Mouse (Mus musculus): Measurements from ENCODE around the gene Eif5a.

Gene Eif5a

DNA sequence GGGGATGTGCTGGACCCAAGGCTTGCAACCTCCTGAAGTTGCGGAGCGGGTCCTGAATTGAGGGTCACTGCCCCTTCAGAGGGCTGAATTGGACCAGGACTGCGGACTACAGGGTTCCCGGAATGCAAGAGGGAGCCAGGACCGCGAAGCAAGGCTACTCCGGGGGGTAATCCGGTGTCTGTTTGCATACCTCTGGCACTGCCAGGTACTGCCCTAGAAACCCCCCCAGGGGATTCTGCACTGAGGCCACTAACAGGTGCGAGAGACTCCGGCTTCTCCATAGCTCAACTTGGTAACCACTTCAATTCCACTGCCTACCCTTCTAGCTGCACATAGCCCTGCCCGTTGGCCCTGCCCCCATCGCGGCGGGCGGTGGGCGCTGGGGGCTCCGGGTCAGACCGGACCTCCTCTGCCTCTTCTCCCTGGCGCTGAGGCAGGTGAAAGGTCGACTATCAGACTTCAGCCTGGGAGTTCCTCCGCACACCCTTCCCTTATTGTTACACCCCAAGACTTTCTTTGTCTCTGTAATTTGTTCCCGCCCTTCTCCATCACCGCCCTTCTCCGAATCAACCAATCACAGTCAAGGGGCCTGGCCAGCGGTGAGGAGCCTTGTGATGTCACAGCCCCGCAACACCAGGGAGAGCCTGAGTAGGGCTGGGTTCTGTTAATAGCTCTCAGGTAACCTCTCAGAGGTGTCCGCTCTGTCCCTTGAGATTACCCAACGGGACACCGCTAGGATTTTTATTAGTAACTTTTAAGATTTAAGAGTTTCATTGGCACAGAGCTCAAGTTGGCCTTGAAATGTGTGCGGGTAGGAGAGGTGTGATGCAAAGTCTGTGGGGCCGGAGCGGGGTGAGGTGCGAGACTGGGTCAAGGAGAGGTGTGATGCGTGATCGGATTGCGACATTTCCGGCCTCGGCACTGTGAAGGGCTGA is 21.0 kb downstream of the Eif5a start, which contains the start of the genes 2810408A11Rik and Neurl4:
Gene 2810408A11Rik (minus strand): TSS at position 517 of the 935 bp plus-strand sequence.
Gene Neurl4 (plus strand): TSS at position 602 of the 935 bp plus-strand sequence.
- peak; percentile 91 for DNase-seq

GRCm38 (mm10) chr11:69899870-69900269 is 21.9 kb downstream of the Eif5a start:
- DNase-seq = peak; percentile 33

DNA sequence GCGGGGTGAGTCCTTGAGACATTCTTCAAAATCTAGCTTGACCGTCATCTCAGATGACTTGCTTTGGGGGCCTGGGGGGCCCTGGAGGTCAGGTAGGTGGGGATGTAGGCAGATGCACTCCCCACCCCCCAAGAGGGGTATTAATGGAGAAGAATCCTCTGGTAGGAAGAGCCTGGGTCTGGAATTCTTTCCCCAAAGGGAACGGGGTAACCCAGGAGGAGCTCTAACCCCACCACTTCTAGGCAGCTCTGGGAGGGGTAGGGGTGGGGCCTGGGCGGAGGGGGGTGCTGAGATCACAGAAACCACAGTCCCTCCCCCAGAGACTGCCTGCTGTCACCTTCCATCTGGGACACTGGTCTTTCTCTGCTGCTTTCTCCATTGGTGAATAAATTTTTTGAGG is 26.5 kb downstream of the Eif5a start, which contains the start of gene Acap1:
Gene Acap1 (minus strand): TSS at position 249 of the 400 bp plus-strand sequence.
- peak; percentile 83 for DNase-seq

GRCm38 (mm10) chr11:69894671-69895070 is 27.1 kb downstream of the Eif5a start:
- DNase-seq = peak; percentile 92

DNA sequence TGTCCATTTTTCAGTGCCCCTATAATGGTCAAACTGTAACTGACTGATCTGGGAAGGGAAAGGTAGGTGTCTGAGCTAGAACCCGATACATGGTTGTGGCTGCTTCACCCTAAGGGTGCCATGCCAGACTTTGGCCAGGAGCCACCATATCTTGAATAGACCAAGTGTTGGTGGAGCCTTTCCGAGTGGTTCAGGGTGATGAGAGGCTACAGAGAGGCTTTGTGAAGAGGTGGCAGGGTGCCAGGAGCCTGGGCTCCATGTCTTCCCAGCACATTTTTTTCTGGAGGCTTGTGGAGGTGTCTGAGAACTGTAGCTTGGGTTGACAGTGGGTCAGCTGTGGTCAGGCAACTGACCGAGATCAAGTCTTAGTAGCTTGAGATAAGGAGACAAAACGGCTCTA is 30.3 kb downstream of the Eif5a start:
- no peak for DNase-seq

- no peak for DNase-seq
Measured at GRCm38 (mm10) chr11:69886907-69887635, 34.7 kb downstream of the Eif5a start.

DNA sequence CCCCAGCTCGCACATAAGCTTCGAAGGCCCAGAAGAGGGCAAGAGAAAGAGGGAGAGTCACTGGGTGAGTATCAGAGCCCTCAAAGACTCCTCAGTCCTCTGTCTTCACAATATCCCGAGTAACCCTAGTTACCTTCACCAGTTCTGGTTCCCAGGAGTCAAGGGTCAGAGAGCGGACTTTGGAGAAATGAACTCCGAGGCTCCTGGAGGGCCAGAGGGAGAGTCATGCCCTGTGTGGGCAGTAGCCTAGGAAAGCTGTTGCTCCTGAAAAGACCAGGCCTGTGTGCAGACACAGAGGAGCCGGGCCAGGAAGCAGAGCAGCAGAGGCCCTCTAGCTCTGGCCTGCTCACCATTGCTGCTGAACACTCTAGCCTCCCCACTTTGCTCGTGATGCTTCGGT is 37.1 kb downstream of the Eif5a start:
- DNase-seq = no peak

DNA sequence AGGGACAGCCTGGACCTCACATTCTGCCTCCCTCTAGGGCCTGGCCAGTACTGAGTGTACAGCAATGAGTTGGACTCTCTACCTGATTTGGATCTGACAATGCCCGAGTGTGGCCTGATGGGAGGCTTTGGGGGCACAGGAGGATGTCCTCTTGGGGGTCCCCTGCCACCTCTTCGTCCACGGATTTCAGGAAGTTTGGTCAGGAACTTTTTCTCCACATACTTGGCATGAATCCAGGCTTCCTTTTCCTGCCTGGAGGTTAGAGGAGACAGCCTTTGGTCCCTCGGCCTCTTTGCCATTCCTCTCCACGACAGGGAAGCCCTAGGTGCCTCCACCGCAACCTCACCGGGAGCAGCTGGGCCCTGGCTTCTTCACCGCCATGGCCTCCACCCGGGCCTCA is 37.5 kb downstream of the Eif5a start:
- DNase-seq = no peak

GRCm38 (mm10) chr11:69883527-69884151 is 38.1 kb downstream of the Eif5a start:
- no peak for DNase-seq

- DNase-seq = peak; percentile 72
Measured at GRCm38 (mm10) chr11:69883066-69883465, 38.7 kb downstream of the Eif5a start.

DNA sequence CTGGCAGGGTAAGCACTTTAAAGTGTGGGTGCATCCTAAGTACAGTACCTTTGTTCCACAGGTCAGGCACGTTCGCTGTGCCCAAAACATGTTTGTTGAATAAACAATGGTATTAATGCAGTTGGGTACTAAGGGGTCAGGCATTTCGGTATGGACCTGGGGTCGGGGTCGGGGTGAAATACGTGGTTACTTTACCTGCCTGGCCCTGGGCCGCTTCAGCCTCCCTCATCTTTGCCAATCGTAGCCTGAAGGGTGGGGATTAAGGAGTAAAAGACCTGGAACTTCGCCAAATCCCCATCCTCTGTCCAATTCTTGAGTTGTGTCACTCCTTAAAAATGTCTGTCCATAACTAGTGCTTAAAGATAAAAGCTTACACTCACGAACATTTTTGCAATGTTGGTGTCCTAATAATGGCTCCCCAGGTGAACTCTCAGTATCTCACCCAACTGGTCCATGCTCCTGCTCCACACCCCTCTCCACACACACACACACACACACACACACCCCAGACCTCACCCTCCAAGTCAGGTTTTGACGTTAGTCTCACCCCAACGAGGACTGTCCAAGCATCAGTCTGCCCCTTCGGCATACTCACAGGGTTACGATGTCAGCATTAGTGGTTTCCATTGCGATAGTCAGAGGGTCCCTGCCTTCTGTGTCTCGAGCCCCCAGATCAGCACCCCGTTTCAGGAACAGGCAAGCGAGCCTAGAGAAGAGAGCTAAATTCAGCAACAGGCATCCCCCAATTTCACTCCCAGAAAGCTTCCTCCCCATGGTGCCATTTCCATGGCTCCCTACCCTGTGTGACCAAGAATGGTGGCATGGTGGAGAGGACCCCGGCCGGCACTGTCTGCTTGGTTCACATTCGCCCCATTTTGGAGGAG is 39.7 kb downstream of the Eif5a start:
- no peak for DNase-seq

DNA sequence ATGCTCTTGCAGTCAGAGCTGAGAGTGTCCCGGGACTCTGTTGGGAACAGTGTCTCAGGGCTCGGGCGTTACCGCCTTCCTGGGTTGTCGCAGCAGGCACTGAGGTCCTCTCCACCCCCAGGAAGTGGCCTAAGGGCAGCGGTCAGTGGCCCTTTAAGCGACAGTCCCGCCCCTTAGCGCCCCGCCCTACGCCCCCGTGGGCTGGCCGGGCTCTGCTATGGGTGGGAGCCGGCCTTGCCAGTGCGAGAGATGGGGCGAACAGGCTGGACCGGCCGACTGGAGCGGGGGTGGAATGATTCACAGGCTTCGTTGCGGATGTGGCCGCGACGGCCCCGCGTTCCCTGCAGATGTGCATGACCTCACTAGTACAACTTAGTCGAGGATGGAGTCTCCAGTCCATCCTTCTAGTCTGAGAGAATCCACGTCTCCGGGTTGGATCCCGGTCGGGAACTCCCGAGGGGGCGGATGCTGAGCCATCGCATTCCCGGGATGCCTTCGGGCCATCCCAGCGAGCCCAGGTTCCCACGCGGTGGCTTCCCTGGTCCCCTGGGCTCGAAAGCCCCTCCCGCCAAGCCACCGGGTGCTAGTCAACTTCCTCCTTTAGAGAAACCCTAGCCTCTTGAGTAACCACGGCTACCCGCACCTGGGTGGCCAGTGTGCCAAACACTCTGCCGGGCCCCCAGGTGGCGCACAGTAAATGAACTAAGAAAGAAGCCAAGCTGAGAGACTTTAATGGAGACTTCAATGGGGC is 40.7 kb downstream of the Eif5a start, which contains the start of gene Kctd11:
Gene Kctd11 (minus strand): TSS at position 554 of the 751 bp plus-strand sequence.
- DNase-seq = peak; percentile 75

- DNase-seq = peak; percentile 71
Measured at GRCm38 (mm10) chr11:69880506-69880852, 41.3 kb downstream of the Eif5a start.

DNA sequence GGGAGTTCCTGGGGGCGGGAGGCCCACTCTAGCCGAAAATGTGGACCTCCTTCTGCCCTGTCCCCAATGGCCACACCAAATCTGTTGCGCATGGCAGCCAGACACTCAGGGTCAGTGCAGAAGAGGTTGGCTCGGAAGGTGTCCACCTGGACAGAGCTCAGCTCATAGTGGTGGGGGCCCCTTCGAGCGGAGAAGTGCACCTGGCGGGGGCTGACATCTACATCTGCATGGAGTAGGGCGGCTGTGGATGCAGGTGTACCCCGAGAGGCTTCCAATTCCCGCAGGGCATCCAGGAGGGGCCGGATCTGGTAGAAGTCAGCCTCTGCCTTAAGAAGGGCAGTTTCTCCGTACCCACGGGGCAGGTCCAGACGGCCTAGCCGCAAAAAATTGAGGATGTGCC is 42.0 kb downstream of the Eif5a start:
- no peak for DNase-seq

GRCm38 (mm10) chr11:69878952-69879351 is 42.8 kb downstream of the Eif5a start:
- no peak for DNase-seq

DNA sequence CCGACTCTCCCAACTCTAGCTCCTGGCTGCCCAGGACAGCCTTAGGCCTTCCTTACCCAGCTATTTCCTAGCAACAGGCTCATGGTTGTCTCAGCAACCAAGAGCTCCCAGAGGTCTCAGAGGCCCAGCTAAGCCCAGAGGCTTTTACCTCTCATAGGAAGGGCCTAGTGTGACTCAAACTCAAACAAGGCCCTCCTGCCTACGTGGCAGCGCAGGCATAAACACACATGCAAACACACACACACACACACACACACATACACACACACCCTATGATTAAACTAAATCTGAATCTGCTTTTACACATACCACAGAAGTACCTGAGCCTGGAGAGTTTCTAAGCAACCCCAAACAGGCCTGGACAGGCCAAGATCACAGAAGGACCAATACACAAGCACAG is 43.4 kb downstream of the Eif5a start:
- DNase-seq = no peak

GRCm38 (mm10) chr11:69877878-69878277 is 43.9 kb downstream of the Eif5a start, which contains the start of gene Tmem95:
Tmem95 (minus strand) TSS chr11:69878018.
- DNase-seq = no peak

GRCm38 (mm10) chr11:69876867-69877266 is 44.9 kb downstream of the Eif5a start:
- DNase-seq = peak; percentile 93

GRCm38 (mm10) chr11:69876186-69876585 is 45.6 kb downstream of the Eif5a start:
- no peak for DNase-seq

GRCm38 (mm10) chr11:69872451-69872850 is 49.3 kb downstream of the Eif5a start:
- DNase-seq = no peak

DNA sequence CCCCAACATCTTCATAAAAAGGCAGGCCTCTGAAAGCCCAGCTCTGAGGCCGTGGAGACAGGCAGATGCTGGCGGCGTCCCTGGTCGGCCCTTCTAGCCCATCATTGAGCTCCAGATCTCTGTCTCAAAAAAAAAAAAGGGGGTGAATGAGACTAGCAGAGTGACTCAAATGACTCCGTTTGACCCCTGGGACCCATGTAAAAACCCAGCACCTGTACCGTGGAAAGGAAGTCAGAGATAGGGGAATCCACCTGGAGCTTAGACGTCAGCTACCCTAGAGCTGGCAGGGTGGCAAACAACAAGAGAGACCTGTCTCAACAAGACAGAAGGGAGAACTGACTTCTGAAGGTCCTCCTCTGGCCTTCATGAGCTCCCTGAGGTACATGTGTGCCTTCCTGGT is 49.9 kb downstream of the Eif5a start:
- DNase-seq = no peak

Data from thymus, postnatal 25 days (tissue).